Mouse (Mus musculus) hindbrain, embryonic 10.5 days (tissue): ENCODE data around the gene Erc2. TPM values are rescaled to one million over a fixed set of nuclear protein-coding genes. Genes with fewer than 3 reads are reported as not detected.

Source experiments
- DNase-seq: peaks from one replicate; pipeline ENCODE4 v3.0.0-alpha.2; 2017; ENCODE audit warnings: low spot score
- H3K27ac ChIP-seq: fragments of 300-500 bp; sonication (generic); 2 replicates; pipeline ENCODE4 v1.5.1; 2016; ENCODE audit warnings: mild to moderate bottlenecking, moderate library complexity
- H3K27me3 ChIP-seq: fragments of 300-500 bp; sonication (generic); 2 replicates; pipeline ENCODE4 v1.6.1; 2016; ENCODE audit warnings: mild to moderate bottlenecking; ENCODE audit not compliant: poor library complexity, insufficient read depth, severe bottlenecking
- H3K36me3 ChIP-seq: fragments of 300-500 bp; sonication (generic); 2 replicates; pipeline ENCODE4 v1.6.1; 2016; ENCODE audit warnings: mild to moderate bottlenecking, moderate library complexity
- H3K4me1 ChIP-seq: fragments of 300-500 bp; sonication (generic); replicated peaks from 2 replicates; pipeline ENCODE4 v1.6.1; 2016; ENCODE audit warnings: mild to moderate bottlenecking
- H3K4me3 ChIP-seq: fragments of 300-500 bp; sonication (generic); 2 replicates; pipeline ENCODE4 v1.5.1; 2016; ENCODE audit warnings: mild to moderate bottlenecking, moderate library complexity
- H3K9me3 ChIP-seq: fragments of 300-500 bp; sonication (generic); 2 replicates; pipeline ENCODE4 v1.6.1; 2016; ENCODE audit warnings: mild to moderate bottlenecking, moderate library complexity
- WGBS: fragments of 180-500 bp; shearing (Covaris S2); methylation state at CpG from one replicate; pipeline ENCODE4 v1.1.7; 2016; 5-methylcytosine and 5-hydroxymethylcytosine counted together
- polyA plus RNA-seq: library from polyadenylated mRNA; unstranded; fragments of >200 nt; fragmentation: Nextera tagmentation; extraction: Ambion mirVana; gene quantifications from 2 replicates; pipeline ENCODE4 v1.2.1, GENCODE M21; 2016

The Erc2 gene
- polyA plus RNA-seq, 1 experiment from 2014 or later, result 15.3 TPM

DNA sequence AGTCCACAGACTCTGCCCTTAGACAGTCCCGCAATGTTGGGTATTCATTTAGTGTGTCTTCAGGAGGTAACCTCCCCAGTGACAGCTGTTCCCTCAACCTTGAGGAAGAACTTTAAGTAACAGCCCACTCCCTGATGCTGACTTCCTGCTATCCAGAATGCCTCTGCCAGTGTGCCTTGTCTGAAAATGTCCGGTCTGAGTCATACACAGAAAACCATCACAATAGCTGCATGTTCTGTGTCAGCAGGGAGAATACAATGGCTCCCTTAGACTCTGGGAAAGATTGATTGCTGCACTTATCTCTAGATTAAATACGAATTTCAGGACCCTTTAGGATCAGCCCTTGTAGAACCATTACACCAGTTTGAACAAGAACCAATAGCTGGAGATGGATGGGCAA is 620.5 kb downstream of the Erc2 start:
- no peak for DNase-seq
- Histone ChIP-seq H3K9me3 (no peaks in the 10 kb centered on the region), H3K27ac (no peak overlapping the region), H3K27me3 (no peaks in the 10 kb centered on the region), H3K4me1 (peaks cover 9% of the 10 kb centered on the region), H3K4me3 (no peak overlapping the region), H3K36me3 (no peaks in the 10 kb centered on the region)
- WGBS, result 67% methylated on average over 3 of the region's 3 CpGs

DNA sequence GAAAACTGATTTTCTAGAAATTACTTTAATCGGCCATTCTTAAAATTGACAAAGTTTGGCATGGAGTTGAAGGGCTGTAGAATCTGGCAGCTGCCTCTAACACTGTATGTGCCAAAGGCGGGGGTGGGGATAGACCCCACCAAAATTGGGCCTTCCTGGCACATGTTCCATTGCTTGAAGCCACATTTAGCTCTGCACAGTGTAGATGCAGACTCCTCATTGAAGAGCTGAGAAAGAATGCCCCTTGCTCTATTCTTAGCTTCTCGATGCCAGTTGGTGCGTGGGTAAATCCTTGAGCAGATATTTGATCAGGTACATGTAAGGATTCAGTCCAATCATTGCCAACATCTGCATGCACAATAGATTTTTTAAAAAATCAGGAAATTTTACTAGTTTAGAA is 621.2 kb downstream of the Erc2 start:
- no peaks in the 10 kb centered on the region for H3K27me3 ChIP-seq
- no peak overlapping the region for H3K27ac ChIP-seq
- H3K4me1 ChIP-seq, result peaks cover 9% of the 10 kb centered on the region
- no peaks in the 10 kb centered on the region for H3K36me3 ChIP-seq
- no peak overlapping the region for H3K4me3 ChIP-seq
- WGBS, result 91% methylated on average over 4 of the region's 4 CpGs
- no peaks in the 10 kb centered on the region for H3K9me3 ChIP-seq
- no peak for DNase-seq

DNA sequence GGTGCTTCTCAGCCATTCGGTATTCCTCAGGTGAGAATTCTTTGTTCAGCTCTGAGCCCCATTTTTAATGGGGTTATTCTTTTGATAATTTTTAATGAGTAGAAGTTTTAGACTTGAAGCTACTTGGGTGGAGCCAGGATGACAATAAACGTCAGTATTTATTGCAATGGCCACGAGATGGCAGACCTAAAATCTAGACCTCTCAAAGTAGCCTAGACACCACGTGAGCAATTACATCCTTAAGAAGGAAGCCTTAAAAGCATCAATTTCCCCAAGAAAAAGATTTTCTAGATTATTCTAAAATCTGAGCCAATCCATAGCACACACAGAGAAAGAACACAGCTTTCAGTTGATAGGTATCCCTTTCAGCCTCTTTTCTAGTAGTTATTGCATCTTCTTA is 640.5 kb downstream of the Erc2 start:
- WGBS, result 64% methylated on average over 4 of the region's 4 CpGs
- Histone ChIP-seq H3K4me3 (no peak overlapping the region), H3K27me3 (no peaks in the 10 kb centered on the region)

DNA sequence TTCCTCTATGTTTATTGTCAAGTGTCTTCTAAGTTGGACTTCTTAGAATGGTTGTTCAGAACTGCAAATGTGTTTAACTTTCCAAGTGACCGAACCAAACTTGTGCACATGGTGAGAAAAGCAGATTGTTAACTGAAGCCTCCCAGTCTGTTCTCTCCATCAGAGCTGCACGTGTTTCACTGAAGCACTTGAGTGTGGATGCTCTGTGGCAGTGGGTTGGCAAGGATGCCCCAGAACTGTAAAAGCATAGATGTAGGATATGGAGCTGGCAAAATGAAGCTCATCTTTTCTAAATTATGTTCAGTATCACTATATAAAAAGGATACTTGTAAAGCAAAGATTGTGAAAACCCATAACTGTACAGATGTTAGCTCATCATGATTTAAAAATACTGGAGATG is 645.1 kb downstream of the Erc2 start:
- Histone ChIP-seq H3K36me3 (no peaks in the 10 kb centered on the region), H3K4me1 (no peaks in the 10 kb centered on the region), H3K4me3 (no peak overlapping the region), H3K27ac (no peak overlapping the region), H3K9me3 (no peaks in the 10 kb centered on the region), H3K27me3 (no peaks in the 10 kb centered on the region)
- 79% methylated on average over 2 of the region's 2 CpGs for WGBS
- DNase-seq, result no peak

More for the DNA sequence above, 640.5 kb downstream of the Erc2 start:
- H3K9me3 ChIP-seq, result no peaks in the 10 kb centered on the region
- no peaks in the 10 kb centered on the region for H3K4me1 ChIP-seq
- H3K36me3 ChIP-seq, result no peaks in the 10 kb centered on the region
- DNase-seq, result no peak
- H3K27ac ChIP-seq, result no peak overlapping the region

DNA sequence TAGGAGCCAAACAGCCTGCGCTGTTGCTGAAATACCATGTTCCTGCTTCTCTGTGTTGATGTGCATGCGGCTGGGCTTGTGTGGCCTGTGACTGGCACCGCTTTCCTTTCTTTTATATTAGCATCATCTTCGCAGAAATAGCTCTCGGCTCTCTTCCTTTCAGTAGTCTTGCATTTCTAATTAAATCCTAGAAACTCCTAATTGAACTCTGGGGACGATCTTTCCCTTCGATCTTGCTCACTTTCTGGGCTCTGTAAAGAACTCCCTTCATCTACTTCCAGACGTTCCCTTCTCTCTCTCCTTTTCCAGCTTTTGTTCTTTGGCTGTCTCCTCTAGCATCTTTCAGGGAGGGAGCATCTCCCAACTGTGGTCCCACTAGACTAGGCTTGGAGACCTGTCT is 649.6 kb downstream of the Erc2 start:
- Histone ChIP-seq H3K9me3 (no peaks in the 10 kb centered on the region), H3K36me3 (no peaks in the 10 kb centered on the region), H3K27me3 (no peaks in the 10 kb centered on the region), H3K4me3 (no peak overlapping the region), H3K27ac (no peak overlapping the region), H3K4me1 (no peaks in the 10 kb centered on the region)
- 83% methylated on average over 8 of the region's 8 CpGs for WGBS
- DNase-seq, result no peak

DNA sequence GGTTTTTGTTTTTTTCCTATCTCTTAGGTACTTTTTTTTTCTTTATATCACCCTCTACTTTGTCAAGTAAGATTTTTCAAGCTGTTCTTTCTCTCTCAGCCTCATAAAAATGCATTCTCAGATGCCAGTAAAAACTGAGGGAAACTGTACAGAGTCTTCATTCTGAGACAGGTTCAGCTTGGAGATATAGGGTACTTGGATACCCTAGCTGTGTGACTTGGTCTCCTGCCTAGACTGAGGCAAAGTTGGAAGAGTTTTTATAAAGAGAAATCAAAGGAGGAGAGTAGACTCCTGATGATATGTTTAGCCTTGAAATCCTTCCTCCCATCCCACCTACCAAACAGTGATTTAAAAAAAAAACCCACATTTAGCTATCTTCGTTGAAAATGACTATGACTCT is 651.4 kb downstream of the Erc2 start:
- H3K27me3 ChIP-seq, result no peaks in the 10 kb centered on the region
- DNase-seq, result no peak
- no peaks in the 10 kb centered on the region for H3K9me3 ChIP-seq
- H3K36me3 ChIP-seq, result no peaks in the 10 kb centered on the region
- WGBS, result 72% methylated on average over 1 of the region's 1 CpGs
- no peak overlapping the region for H3K4me3 ChIP-seq
- no peaks in the 10 kb centered on the region for H3K4me1 ChIP-seq
- no peak overlapping the region for H3K27ac ChIP-seq

DNA sequence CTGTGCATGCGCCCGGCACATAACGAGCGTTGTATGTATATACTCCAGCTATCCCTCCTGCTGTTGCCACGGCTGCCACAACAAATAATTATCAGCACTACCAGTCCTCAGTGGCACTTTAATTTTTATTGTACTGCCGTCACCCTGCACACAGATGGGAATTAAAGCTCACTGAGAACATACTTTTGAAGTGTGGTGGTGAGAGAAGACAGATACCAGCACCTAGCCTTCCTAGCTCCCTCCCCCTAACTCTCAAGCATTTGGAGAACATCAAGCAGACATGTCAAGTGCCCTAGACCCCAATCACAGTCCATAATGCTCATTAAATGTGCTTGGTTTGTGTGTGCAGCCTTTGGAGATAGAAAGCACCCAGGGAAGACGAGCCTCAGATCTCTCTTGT is 652.6 kb downstream of the Erc2 start:
- no peak overlapping the region for H3K4me3 ChIP-seq
- 86% methylated on average over 7 of the region's 7 CpGs for WGBS
- DNase-seq, result no peak
- no peaks in the 10 kb centered on the region for H3K4me1 ChIP-seq
- no peaks in the 10 kb centered on the region for H3K36me3 ChIP-seq
- H3K9me3 ChIP-seq, result no peaks in the 10 kb centered on the region
- no peaks in the 10 kb centered on the region for H3K27me3 ChIP-seq
- H3K27ac ChIP-seq, result no peak overlapping the region

DNA sequence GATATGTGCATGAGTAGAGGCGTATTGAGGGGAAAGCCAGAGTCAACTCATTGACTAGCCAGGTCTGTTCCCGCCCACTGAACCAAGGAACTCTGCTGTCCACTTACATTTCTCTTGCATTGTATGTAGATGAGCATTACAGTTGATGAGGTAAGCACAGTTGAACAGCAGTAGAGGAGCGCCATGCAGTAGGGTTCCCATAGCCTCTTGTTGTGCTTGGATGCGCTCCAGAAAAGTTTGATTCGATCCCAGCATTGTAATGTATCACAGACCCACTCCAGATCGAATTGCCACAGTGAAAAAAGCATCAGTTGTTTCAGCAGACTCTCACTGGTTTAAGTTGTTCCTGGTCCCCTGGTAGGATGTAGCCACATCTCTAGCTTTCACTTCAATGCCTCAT is 656.7 kb downstream of the Erc2 start:
- DNase-seq, result no peak
- Histone ChIP-seq H3K4me1 (peaks cover 5% of the 10 kb centered on the region; the same call in 1 of the 2 replicates), H3K4me3 (no peak overlapping the region), H3K9me3 (no peaks in the 10 kb centered on the region), H3K36me3 (no peaks in the 10 kb centered on the region), H3K27ac (no peak overlapping the region), H3K27me3 (no peaks in the 10 kb centered on the region)
- 91% methylated on average over 6 of the region's 6 CpGs for WGBS

DNA sequence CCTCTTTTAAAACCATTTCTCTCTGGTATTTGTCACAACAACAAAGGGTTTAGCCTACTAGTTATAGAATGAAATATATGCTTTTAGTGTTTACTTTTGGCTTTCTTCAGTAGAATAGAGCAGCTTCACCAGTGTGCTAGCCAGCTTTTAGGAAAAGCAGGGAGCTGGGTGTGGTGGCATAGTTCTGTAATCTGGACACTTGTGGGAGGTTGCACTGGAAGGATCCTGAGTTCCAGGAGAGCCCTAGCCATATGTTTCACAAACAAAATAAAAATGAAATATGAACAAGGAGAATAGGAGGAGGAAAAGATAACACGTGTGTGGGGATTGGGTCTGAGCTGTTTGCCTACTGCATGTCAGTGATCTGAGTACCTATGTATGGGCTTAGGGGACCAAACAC is 658.1 kb downstream of the Erc2 start:
- Histone ChIP-seq H3K27me3 (no peaks in the 10 kb centered on the region), H3K36me3 (no peaks in the 10 kb centered on the region), H3K4me3 (no peak overlapping the region), H3K4me1 (peaks cover 5% of the 10 kb centered on the region; the same call in 1 of the 2 replicates), H3K9me3 (no peaks in the 10 kb centered on the region), H3K27ac (no peak overlapping the region)
- WGBS, result 93% methylated on average over 1 of the region's 1 CpGs
- DNase-seq, result no peak

DNA sequence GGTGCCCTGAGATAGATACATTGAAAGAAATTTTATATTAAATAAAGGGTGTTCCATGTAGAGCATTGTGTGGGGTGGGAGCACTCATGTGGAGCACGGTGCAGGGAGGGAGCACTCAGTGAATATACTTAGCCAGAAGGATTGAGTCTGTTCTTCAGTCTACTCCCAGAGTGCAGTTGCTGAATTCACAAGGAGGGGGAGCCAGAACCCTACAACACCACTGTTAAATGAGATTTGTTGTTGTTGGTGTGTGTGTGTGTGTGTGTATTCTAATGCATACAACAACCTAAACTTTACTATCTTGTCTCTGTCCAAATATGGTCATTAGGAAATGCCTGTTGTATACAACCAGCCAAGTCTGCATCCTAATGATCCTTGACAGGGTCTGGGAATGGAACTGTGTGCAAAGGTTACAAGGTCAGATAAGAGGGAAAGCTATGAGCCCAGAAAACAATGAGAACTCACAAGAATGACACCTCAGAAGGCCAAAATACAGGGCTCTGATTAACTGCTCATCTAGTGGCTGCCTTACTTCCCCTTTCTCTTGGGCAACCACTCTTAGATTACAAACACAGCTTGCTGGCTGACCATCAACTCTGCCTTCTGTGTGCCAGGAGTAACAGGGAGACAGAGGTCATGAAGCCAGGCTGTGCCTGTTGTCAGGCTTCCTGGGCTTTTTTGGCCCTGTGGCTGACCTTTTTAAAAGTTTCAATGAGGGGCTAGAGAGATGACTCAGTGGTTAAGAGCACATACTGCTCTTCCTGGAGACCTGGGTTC is 661.3 kb downstream of the Erc2 start:
- peaks cover 5% of the 10 kb centered on the region; the same call in 1 of the 2 replicates for H3K4me1 ChIP-seq
- no peaks in the 10 kb centered on the region for H3K36me3 ChIP-seq
- no peak overlapping the region for H3K4me3 ChIP-seq
- 88% methylated on average over 1 of the region's 1 CpGs for WGBS
- no peaks in the 10 kb centered on the region for H3K27me3 ChIP-seq
- no peak overlapping the region for H3K27ac ChIP-seq
- no peaks in the 10 kb centered on the region for H3K9me3 ChIP-seq
- DNase-seq, result no peak

DNA sequence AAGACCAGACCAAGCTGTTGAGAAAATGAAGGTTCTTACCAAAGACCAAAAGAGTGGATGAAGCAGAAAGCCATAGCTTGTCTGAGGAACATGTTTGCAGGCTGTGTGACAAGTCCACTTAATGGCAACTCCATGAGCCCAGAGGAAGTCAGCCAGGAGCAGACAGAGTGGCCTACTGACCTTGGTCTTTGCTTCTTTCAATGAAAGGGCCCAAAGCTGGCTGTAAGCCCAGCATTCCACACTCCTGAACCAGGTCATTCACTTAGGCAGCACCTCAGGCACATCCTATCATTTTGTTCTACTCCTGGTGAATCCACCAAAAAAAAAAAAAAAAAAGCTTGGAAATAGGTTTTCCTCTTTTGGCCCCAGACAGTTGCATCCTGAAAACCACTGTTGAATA is 664.3 kb downstream of the Erc2 start:
- Histone ChIP-seq H3K27ac (no peak overlapping the region), H3K4me1 (peaks cover 2% of the 10 kb centered on the region; the same call in 1 of the 2 replicates)

DNA sequence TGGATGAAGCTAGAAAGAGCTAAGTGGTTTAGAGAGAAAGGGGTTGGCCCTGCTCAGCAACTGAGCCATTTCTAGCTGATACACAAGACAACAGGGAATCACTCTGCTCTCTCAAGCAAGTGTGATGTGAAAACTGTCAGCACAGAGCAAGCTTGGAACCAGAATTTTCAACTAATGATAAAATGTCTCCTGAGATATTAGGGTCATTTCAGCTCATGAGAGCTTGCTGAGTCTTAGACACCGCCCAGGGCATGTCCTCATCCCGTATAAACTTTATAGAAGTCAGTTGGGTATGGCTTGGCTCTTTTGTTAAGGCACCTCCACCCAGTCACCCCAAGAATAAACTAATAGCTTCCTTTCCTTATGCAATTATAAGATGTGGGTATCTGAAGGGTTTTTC is 666.0 kb downstream of the Erc2 start:
- WGBS, result 91% methylated on average over 2 of the region's 2 CpGs
- no peak overlapping the region for H3K4me3 ChIP-seq
- H3K4me1 ChIP-seq, result no peaks in the 10 kb centered on the region
- H3K9me3 ChIP-seq, result no peaks in the 10 kb centered on the region
- no peak overlapping the region for H3K27ac ChIP-seq
- DNase-seq, result no peak
- H3K36me3 ChIP-seq, result no peaks in the 10 kb centered on the region
- no peaks in the 10 kb centered on the region for H3K27me3 ChIP-seq

More for the DNA sequence above, 664.3 kb downstream of the Erc2 start:
- Histone ChIP-seq H3K4me3 (no peak overlapping the region), H3K27me3 (no peaks in the 10 kb centered on the region), H3K9me3 (no peaks in the 10 kb centered on the region), H3K36me3 (no peaks in the 10 kb centered on the region)
- no peak for DNase-seq

DNA sequence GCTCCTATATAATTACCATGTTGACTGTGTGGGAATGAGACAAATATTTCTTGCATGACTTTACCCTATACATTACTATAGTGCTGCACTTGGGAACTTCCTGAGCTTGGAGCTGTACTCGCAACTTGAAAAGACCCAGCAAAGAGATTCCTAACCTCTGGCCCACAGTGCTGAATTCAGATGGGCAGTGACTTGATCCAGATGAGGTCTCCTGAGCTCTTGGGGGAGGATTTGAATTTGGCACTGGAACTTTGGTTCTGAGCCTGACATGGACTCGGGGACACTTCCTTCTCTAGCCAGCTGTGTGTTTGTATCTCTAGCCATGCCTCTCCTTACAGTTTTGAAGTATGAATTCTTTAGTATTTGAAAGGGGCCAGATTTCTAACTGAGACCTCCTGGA is 666.7 kb downstream of the Erc2 start:
- Histone ChIP-seq H3K4me3 (no peak overlapping the region), H3K9me3 (no peaks in the 10 kb centered on the region), H3K27ac (no peak overlapping the region), H3K4me1 (no peaks in the 10 kb centered on the region), H3K27me3 (no peaks in the 10 kb centered on the region), H3K36me3 (no peaks in the 10 kb centered on the region)
- no peak for DNase-seq
- 81% methylated on average over 2 of the region's 2 CpGs for WGBS

DNA sequence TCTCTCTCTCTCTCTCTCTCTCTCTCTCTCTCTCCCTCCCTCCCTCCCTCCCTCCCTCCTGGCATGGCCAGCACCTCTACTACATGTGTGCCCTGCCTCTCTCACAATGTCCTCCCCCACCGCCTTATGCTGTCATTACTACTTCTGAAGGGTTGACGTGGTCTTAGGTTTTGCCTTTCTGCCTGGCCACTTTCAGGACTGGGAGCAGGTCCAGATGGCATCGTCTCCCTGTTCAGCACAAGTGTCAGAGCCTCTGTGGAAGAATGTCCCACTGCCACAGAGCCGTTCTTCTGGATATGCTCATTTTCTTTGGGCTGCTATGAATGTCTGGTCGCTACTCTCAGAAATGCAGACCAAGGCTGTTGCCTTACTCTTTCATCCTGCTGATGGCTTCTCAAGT is 671.7 kb downstream of the Erc2 start:
- Histone ChIP-seq H3K9me3 (no peaks in the 10 kb centered on the region), H3K4me1 (no peaks in the 10 kb centered on the region), H3K36me3 (no peaks in the 10 kb centered on the region), H3K27me3 (no peaks in the 10 kb centered on the region), H3K27ac (no peak overlapping the region), H3K4me3 (no peak overlapping the region)
- WGBS, result 87% methylated on average over 5 of the region's 5 CpGs
- DNase-seq, result no peak
